Mouse (Mus musculus): ENCODE data around the gene Notch2.
A peak's percentile ranks its signal among the peaks of the same experiment; 100 is the strongest.

Gene Notch2

DNA sequence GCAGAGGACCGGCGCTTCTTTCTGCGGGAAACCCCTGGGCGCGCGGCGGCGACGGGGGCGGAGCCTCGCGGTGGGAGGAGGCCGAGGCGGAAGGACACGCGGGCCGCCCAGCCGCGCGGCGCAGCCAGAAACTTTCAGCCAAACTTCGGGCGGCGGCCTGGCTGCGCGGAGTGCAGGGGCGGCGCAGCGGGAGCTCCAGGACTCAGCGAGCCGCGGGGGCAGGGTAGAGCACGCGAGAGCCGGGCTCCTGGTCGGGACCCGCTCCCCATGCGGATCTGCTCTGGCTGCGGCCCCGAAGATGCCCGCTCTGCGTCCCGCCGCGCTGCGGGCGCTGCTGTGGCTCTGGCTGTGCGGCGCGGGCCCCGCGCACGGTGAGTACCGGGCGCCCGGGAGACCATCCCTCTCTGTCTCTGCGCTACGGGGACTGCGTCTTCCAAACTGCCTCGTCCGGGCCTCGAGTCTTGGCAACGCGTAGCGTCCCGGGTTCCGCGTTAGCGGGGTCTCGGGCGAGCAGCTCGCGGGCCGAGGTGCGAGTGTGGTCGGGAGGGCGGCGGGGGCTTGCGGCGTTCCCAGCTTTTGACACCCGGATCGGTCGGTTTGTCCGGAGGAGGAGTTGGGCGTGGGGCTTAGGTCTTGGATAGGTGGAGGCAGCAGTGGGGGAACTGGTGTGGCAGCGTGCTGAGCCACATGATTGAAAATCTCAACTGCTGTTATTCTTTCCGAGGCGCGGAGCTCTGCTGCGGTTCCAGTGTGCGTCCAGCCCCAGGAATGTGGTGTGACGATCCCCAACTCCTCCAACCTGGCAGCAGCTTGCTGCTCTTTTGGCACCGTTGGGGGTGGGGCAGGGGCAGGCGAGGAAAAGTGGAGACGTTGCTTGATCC lies at the start of gene Notch2:
TSS of gene Notch2 (plus strand) at position 127 of the 881 bp plus-strand sequence.
- peak; percentile 97 for DNase-seq

DNA sequence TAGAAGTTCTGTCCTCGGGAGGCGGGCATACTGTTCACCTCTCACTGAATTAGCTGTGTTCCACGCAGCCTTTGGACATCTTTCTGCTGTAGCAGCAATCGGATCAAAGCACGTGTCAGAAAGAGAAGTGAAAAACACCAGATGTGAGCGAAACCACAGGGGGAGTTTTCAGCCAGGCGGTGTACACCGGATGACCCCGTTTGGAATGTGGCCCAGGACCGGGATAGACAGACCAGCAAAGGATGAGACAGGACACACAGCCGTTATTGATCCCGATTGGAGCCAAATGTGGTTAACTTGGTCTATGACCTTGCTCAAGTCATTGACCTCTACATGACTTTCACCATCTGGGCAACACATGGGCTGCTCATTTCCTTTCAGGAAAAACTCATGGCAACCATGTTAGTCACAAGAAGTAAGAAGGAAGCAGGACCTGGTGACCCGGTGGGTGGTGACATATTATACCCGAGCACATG lies 48.4 kb upstream of the Notch2 start:
- DNase-seq: peak; percentile 47

DNA sequence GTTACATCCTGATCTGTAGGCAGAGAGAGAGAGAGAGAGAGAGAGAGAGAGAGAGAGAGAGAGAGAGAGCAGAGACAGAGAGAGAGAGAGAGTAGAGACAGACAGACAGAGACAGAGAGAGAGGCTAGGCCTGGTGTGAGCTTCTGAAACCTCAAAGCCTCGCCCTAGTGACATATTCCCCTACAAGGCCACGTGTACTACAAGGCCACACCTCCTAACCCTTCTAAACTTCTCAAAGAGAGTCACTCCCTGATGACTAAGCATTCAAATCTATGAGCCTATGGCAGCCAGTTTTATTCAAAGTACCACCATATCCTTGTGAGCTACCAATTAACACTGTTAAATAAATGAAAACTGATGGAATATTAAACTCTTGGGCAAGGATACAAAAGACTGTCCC lies 45.7 kb upstream of the Notch2 start:
- DNase-seq: no peak

DNA sequence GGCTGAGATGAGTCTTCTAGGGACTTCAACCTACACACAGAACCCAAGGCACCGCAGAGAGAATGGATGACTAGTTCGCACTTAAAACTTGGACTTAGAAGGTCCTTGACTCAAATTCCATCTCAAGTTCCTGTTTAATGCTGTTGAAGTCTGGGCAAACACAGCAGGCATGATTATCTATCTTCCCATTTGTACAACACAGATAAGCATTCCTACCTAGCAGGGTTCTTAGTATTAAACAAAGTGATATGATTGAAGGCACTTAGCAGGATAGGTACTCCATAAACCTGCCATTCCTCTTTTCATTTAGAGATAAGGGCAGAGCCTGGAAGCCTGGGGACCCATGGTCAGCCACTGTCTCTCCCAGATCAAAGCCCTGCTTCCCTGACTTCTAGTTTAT lies 45.1 kb upstream of the Notch2 start:
- no peak for DNase-seq

DNA sequence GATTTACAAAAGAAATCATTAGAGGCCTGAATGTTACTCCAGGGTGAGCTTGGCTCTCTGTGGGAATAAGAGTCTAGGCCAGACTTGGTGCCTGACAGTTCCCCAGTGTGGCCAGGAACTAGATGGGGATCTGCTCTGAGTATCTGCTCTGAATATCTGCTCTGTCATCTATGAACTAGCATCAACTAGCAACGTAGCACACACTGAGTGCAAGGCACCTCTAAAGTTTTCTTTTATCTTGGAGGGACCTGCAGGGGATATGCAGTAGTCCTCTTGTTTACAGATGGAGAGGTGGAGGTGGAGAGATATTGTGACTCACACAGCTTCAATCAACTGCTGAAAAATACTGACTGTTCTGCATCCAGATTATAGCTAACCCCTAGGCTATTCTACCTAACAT lies 44.3 kb upstream of the Notch2 start:
- DNase-seq: no peak

DNA sequence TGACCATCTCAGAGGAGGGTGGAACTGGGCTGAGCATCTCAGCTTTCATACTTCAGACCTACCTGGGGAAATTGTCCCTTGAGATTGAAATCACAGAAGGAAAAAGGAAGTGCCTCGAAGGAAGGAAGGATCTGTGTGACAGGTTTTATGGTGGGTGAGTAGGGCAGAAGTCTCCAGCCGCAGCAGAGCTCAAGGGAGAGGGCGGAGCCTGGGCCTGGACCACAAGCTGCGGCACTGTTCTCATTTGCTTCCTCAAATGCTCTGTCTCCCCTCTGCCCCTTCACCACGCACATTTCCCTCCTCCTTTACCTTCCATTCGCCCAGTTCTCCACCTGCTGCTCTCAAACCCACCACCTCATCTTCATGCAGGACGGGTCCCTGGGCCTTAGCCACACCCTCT lies 42.2 kb upstream of the Notch2 start:
- peak; percentile 41 for DNase-seq

DNA sequence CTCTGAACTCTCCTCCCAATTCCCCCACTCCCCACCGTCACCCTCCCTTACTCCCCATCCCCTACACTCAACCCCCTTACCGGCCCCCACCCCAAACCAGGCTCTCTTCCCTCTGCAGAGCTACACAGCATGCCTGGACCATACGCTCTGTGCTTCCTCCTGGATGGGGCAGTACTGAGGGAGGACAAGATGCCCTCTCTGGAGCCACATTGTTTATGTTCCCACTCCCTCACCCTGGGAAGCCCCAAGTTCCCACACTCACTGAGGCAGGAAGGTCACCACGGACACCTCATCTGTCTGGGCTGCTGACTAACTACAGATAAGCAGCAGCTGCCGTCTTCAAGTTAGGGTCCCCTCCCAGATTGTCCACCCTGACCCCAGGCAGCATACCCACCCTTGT lies 41.1 kb upstream of the Notch2 start:
- peak; percentile 60 for DNase-seq

DNA sequence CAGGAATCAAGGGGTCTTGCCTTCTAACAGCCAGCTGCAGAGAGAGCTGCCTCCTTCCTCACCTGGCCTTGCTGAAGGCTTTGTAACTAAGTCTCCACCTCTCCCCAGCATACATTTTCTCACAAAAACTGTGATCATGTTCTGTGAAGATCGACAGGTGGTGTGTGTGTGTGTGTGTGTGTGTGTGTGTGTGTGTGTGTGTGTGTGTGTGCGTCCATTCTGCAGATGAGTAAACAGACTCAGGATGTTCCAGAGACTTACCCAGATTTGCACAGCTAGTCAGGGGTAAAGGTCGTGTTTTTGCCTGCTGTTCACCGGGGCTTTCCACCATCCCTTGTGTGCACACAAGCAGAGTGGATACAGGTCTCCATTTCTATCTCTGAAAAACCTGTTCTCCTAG lies 40.6 kb upstream of the Notch2 start:
- no peak for DNase-seq

DNA sequence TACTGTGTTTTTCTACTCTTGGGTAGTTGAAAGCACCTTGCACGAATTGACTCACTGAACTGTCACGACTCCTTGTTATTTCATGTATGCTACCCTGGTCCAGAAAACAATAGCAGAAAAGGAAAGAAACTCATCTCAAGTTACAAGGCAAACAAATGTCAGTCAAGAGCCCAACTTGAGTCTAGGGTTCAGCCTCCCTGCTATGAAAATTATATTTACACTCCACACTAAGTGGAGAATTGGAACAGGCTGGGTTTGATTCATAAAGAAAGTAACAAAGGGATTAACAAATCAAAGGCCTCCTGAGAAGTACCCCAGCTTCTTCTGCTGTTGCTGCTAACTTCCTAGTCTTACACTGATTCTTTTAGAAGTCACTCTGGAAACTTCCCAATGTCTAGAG lies 40.0 kb upstream of the Notch2 start:
- no peak for DNase-seq

DNA sequence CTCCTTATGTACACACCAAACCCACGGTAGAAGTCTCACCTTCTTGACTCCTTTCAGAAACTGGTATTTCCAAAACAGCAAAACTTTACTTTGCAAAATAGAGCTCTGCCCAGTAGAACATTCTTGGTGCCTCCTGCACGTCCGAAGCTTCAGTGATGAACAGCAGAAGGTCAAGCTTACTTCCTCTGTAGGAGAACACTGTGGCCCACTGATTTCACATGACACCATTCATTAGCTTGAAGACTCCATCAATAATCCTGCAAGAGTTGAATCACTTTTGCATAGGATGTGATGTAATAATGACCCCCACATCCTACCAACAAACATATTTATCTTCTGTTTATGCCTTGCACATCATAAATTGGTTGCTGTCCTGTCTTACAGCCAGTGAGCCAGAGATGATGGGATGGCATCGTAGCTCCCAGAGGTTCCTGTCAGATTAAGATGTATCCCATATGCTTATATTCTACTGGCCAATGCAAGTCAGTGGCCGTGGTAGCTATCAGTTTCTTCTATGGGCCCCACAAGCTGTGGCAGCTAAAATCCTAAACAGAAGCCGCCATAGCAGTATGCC lies 39.0 kb upstream of the Notch2 start:
- no peak for DNase-seq

DNA sequence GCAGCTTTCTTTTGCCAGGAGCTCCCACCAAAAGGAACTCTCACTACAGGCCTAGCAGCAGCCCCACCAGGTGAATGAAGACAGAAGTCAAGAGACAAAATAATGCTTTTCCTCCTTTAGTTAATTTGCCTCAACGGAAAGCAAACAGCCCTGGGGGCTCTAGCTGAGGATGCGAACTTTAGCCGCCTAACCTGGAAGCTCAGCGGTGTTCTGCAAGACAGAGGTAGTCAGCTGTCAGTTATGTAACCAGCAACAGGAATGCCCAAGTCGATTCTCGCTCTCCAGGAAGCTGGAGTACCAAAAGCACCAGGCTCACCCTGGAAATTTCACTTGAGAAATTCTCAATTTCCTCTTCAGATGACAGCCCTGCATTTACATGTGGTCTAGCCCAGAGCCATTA lies 36.6 kb upstream of the Notch2 start:
- no peak for DNase-seq

DNA sequence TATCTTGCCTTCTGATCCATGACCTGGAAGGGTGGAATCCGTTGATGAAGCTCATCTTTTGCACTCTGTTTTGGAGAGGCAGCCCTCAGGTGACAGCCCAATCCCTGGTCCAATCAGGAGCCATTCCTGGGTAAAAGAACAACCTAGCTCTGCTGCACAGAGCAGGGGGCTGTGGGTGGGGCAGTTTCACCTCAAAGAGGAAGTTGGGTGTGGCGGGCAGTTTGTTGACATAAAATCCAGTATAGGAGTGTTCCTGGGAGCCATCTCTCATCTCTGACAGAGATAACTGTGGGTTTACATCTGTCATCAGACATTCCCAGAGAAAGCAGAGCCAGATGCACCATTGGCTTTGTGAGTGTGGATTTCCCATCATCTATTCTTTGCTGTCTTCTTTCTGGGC lies 34.6 kb upstream of the Notch2 start:
- DNase-seq: no peak

DNA sequence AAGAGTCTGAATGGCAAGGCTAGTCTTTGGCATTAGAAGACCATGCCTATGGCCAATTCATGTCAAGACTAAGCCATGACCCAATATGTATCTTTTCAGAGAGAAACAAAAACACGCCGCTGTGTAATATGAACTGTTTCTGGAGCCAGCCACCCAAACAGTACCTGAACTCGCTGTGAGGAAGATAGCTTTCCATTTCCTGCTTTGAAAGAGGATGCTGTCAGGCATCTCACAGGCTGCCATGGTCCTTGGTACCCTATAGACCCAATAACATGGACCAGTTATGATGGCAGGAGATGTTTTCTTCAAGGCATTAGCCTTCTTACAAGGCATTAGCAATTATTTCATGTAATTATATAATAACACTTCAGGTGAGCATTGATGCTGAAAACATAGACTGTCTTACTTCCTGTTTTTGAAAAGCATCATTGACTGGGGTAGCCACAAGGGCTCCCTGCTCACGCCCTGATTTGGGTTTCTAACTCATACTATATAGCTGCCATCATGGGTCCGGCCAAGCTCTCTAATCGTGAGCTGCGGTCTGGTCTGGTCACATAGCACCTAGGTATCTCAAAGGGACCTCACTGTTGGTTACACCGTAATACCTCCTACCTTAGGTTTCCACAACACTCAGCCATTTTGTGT lies 32.5 kb upstream of the Notch2 start:
- DNase-seq: no peak

DNA sequence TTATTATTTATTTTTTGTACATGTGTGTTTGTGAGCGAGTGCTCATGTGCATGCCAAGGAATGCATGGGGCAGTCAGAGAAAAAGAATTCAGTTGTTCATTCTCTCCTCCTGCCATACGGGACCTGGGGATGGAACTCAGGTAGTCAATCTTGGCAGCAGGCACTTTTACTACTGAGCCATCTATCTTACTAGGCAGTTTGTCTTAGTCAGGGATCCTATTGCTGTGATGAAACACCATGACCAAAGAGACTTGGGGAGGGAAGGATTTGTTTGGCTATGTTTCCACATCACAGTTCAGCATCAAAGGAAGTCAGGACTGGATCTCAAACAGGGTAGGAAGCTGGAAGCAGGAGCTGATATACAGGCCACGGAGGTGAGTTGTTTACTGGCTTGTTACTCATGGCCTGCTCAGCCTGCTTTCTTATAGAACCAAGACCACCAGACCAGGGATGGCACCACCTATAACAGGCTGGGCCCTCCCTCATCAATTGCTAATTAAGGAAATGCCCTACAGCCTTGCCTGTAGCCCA lies 31.9 kb upstream of the Notch2 start:
- no peak for DNase-seq

DNA sequence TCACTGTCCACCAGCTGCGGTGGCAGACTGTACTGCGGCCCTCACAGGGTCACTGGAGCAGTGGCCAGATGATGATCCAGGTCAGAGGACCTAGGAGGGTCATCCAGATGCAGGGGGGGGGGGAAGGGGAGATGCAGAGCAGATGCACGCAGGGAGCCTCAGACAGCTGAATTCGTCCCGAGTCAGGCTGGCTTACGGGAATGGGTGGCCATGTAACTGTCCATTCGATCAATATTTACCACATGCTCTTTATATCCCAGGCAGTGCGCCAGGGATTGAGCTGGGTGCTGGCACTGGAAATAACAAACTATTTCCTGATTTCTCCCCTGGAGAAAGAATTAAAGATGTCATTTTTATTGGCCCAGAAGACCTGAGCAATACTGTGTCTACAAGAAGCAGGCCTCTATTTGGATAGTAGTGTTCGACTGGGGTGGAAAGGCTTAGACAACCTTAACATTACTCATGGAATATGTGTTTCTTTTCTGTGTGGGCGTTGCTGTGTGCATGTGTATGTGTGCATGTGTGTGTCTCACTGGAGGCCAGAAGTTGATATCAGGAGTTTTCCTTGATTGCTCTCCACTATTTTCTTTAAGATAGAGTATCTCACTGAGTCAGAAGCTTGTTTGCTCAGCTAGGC lies 28.3 kb upstream of the Notch2 start:
- no peak for DNase-seq

DNA sequence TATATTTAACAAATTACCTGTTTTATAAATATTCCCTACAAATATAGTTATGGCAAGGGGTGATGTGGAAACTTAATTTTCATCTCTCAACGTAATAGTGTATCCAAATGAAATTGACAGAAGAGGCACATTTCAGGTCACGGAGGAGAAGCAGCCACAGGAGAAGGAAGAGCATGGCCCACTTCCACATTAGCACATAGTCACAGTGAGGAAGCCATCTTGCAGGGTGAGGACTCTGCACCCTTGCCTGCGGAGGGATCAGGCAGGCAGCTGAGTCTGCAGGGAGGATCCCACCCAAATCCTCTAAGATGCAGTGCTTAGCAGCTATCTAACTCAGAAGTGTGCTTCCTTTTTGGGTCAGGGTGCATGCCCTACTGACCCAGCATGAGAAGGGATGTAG lies 27.6 kb upstream of the Notch2 start:
- no peak for DNase-seq

DNA sequence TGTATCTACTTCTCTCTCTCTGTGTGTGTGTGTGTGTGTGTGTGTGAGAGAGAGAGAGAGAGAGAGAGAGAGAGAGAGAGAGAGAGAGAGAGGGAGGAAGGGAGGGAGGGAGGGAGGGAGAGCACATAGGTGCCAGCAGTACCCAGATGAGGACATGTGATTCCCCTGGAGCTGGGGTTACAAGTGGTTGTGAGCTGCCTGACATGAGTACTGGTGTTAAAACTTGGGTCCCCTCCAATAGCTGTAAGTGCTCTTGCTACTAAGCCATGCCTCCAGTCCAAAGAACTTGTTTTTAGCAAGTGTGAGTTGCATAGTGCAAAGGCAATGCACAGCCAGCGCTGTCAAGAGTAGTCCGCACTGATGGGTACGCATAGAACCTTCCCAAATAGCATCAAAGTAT lies 26.2 kb upstream of the Notch2 start:
- no peak for DNase-seq

DNA sequence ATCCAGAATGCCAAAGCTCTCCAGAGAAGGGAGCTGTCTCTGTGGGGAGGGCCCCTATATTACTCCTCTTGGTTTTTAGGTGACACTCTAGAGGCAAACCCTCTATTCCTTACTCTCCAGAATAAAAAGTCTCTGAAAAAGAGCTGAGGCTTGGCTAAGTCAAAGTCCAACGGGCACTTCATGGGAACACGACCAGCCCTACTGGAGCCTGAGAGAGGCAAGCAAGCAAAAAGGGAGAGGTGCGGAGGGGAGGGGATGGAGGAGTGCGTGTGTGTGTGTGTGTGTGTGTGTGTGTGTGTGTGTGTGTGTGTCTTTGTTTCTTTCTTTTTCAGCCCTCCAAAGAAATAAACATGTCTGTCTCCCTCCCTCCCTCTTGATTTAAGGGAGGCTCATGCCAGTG lies 24.6 kb upstream of the Notch2 start:
- DNase-seq: no peak

DNA sequence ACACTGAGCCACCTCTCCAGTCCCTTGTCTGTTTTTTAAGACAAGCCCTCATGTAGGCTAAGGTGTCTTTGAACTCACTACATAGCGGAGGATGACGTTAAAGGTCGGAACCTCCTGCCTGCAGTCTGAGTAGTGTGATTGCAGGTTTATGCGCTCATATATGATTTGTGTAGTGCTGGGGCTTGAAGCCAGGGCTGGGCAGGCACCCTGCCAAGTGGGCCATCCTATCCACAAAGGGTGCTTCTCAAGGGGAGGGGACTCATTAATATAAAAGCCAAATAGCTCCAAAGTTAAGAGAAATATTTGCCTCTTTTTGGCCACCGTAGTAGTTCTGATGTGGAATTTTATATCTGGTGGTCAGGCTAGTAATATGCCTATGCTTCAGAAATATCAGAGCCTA lies 22.8 kb upstream of the Notch2 start:
- peak; percentile 27 for DNase-seq

DNA sequence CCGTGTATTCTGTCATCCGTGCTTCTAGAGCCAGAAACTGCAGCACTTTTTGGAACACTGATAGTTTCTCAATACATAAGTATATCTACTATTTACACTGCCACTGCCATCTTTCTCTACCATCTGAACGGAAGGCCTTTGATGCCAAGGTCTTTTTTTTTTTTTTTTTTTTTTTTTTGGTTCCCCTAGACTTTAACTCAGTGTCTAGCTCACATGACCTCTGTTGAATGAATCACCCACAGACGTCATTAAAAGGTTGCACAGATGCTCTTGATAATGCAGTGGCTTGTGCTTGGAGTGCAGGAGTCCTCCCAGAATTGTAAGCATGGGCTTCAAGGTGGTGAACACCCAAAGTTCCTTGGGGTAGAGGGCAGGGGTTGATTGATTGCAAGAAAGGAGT lies 21.0 kb upstream of the Notch2 start:
- no peak for DNase-seq

DNA sequence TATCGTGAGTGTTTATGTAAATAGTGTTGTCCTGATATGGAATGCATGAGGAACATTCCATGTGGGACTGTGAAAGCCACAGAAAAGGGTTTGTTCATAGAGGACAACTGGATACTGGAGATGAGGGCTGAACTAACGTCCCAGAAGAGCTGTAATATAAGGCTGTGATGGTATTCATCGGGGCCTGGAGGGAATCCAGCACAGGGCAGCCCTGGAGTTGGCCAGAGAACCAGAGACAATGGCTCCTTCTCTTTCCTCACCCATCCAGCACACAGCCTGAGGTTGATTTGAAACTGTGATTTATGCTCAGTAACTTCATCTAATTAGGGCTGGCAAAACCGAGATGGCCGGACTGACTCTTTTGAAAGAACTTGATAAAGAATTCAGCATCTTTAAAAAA lies 20.1 kb upstream of the Notch2 start:
- DNase-seq: no peak

DNA sequence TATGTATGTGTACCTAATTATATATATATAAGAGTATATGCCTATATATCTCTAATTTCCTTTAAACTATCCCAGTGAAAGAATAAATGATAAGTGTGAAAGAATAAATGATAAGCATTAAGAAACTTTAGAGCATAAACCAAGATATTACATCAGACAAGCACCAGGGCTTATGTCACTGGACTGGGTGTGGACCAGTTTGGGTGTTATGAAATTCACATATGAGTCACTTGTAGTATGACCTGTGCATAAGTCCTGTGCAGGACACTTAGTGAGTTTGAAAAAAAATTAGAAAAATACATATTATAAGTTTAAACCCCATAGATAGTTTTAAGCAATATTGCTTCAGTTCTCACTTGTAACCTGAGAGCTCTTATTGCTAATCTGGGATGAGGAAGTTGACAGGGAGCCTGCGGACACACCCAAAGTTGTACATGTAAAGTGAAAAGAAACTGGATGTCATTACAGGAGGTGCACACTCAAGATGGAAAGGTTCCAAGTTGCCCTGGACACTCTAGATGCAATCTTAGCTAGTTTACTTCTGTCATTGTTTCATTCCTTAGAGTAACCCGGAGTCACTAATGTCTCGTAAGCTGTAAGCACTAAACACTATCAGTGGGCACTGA lies 19.3 kb upstream of the Notch2 start:
- no peak for DNase-seq

DNA sequence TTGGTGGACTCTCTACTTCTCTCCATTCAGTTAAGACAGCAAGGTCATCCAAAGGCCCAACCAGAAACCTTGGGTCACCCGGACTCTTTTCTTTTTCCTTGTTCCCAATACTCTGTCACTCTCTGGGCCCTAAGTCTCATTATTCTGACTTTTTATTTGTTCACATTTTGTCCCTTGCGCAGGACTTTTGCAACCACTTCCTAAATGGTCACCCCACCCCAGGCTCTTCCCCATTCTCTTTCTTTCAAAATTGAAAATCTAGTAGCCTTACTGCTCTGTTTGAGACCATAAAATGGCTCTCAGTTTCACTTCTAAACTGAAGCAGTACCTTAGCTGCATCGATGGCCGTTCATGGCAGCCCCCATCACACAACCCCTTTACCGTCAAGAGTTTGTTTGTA lies 18.5 kb upstream of the Notch2 start:
- no peak for DNase-seq
